Mouse (Mus musculus) adrenal gland, postnatal 36 days (tissue): Measurements from ENCODE around the gene Pdzd3. TPM values are rescaled to one million over a fixed set of nuclear protein-coding genes. Genes with fewer than 3 reads are reported as not detected.

Experiments used
- DNase-seq, 2 experiments: peaks; one replicate each; pipeline ENCODE4 v3.0.0; 2021; ENCODE audit warnings: mixed read lengths in 1 of 2
- total RNA-seq, 2 experiments: library from RNA; stranded (reverse); gene quantifications; 2 replicates each; pipeline ENCODE4 v1.2.3; 2021

The Pdzd3 gene
- total RNA-seq, 2 experiments from 2014 or later = not detected

GRCm38 (mm10) chr9:44200458-44200857 is 50.8 kb downstream of the Pdzd3 start:
- DNase-seq = no peak

GRCm38 (mm10) chr9:44199580-44199979 is 51.7 kb downstream of the Pdzd3 start:
- DNase-seq = no peak

GRCm38 (mm10) chr9:44199166-44199565 is 52.1 kb downstream of the Pdzd3 start:
- DNase-seq = no peak

Other genes with a start within 250 kb of the Pdzd3 start
- 10 to 100 TPM; 26.4 to 32.7 TPM for gene Thy1, start 208.1 kb downstream of the Pdzd3 start, total RNA-seq
- 10 to 100 TPM; 47.3 to 75.2 TPM for gene Usp2, start 184.4 kb downstream of the Pdzd3 start, total RNA-seq
- gene Mfrp, start 149.7 kb downstream of the Pdzd3 start, total RNA-seq = under 1 TPM in 1 of 2 experiments, not detected in 1; 0.10 TPM
- gene C1qtnf5, start 144.2 kb downstream of the Pdzd3 start, total RNA-seq = 10 to 100 TPM; 13.0 to 20.4 TPM
- gene Gm49380, start 138.0 kb downstream of the Pdzd3 start, total RNA-seq = under 1 TPM; 0.70 to 0.76 TPM
- gene Rnf26, start 138.0 kb downstream of the Pdzd3 start, total RNA-seq = 10 to 100 TPM; 28.0 to 32.7 TPM
- 10 to 100 TPM; 30.7 to 73.7 TPM for gene Mcam, start 117.0 kb downstream of the Pdzd3 start, total RNA-seq
- gene Cbl, start 17.4 kb downstream of the Pdzd3 start, total RNA-seq = 10 to 100 TPM; 28.9 to 40.5 TPM
- gene Ccdc153, start 10.8 kb downstream of the Pdzd3 start, total RNA-seq = 1 to 10 TPM; 2.3 to 3.3 TPM
- gene Nlrx1, start 17.1 kb upstream of the Pdzd3 start, total RNA-seq = 10 to 100 TPM; 14.9 to 32.2 TPM
- 10 to 100 TPM; 28.2 to 32.6 TPM for gene Abcg4, start 37.1 kb upstream of the Pdzd3 start, total RNA-seq
- 10 to 100 TPM; 18.9 to 24.4 TPM for gene Hinfp, start 54.2 kb upstream of the Pdzd3 start, total RNA-seq
- gene C2cd2l, start 68.8 kb upstream of the Pdzd3 start, total RNA-seq = 10 to 100 TPM; 37.6 to 50.6 TPM
- 10 to 100 TPM; 25.3 to 32.7 TPM for gene Dpagt1, start 74.5 kb upstream of the Pdzd3 start, total RNA-seq
- gene H2afx, start 83.2 kb upstream of the Pdzd3 start, total RNA-seq = 10 to 100 TPM; 41.3 to 47.7 TPM
- 10 to 100 TPM; 61.8 to 98.3 TPM for gene Hmbs, start 92.8 kb upstream of the Pdzd3 start, total RNA-seq
- gene Vps11, start 110.2 kb upstream of the Pdzd3 start, total RNA-seq = 10 to 100 TPM; 53.0 to 72.7 TPM
- 100 to 1,000 TPM; 203 to 204 TPM for gene Hyou1, start 128.0 kb upstream of the Pdzd3 start, total RNA-seq
- 10 to 100 TPM; 13.5 to 18.6 TPM for gene Slc37a4, start 145.4 kb upstream of the Pdzd3 start, total RNA-seq
- 1,000 to 10,000 TPM; 1,182 to 1,266 TPM for gene Rps25, start 155.7 kb upstream of the Pdzd3 start, total RNA-seq
- gene Trappc4, start 156.1 kb upstream of the Pdzd3 start, total RNA-seq = 10 to 100 TPM; 82.0 to 95.7 TPM
- gene Ccdc84, start 167.1 kb upstream of the Pdzd3 start, total RNA-seq = 10 to 100 TPM; 14.7 to 18.9 TPM
- not detected for gene Foxr1, start 189.7 kb upstream of the Pdzd3 start, total RNA-seq
- not detected for gene Upk2, start 203.5 kb upstream of the Pdzd3 start, total RNA-seq
- gene Bcl9l, start 231.4 kb upstream of the Pdzd3 start, total RNA-seq = 10 to 100 TPM; 47.6 to 51.8 TPM